Comparison of ENCODE assay signal across 11 mouse cellular contexts in the genomic region with DNA sequence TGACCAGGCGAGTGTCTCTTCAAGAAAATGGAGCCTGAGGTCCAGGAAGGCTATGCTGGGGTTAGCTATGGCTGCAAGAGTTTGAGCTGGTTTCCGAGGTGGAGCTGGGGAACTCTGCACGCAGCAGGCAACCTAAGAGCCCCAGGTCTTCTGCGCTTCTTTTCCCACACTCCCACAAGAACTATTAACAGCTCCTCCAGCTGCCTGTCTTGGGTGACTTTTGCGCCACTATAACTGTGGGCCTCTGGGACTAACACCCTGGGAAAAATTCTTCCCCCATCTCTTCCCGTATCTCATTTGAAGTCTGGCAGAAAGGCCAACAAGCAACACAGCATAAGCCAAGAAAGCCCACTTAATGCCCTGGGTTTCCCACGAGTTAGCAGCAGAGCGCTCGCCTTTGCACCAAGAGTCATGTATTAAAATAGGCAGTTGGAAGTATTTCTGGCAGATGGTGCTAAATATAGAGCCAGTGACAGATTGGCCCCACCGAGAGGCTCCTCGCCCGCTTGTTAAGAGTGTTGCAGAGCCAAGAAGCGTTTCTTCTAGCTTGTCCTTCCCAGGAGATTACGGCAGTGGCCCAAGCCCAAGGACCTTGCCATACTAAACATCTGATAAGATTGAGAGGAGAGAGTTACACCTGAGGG.
DNase-seq lines count a peak whose midpoint lies in the region; ATAC-seq and TF ChIP-seq lines count a peak whose summit lies in the region.
"Had no signal": no experiment of that assay in that cellular context is flagged by ENCODE, and none has a peak within 500 bp of the region (broad histone marks: within the 10 kb centered on the region; RNA-seq: fewer than 3 reads in every experiment).

No protein-coding gene starts in this region.

- H3K4me2 ChIP-seq in limb, embryonic 15.5 days = no peak overlapping the region
- peak overlapping the region; percentile 12 for H3K4me2 ChIP-seq in myocyte (ENCODE audit: low read depth)
- H3K4me2 ChIP-seq in midbrain, embryonic 15.5 days = no peak overlapping the region
- H3K4me2 ChIP-seq: embryonic facial prominence, embryonic 12.5 days; hindbrain, embryonic 14.5 days had no signal

- H3K27me3 ChIP-seq in limb, embryonic 15.5 days = no peaks in the 10 kb centered on the region
- H3K27me3 ChIP-seq in limb, embryonic 10.5 days (ENCODE audit: low read depth, poor library complexity, severe bottlenecking) = no peaks in the 10 kb centered on the region
- no peaks in the 10 kb centered on the region for H3K27me3 ChIP-seq in myocyte (ENCODE audit: control insufficient read depth, insufficient read depth, insufficient read length)
- H3K27me3 ChIP-seq in midbrain, embryonic 15.5 days (replicated peaks) = no peaks in the 10 kb centered on the region
- H3K27me3 ChIP-seq: embryonic facial prominence, embryonic 12.5 days had no signal

- no peaks in the 10 kb centered on the region for H3K9me3 ChIP-seq in limb, embryonic 15.5 days
- no peaks in the 10 kb centered on the region for H3K9me3 ChIP-seq in limb, embryonic 10.5 days (replicated peaks)
- H3K9me3 ChIP-seq in midbrain, embryonic 15.5 days = no peaks in the 10 kb centered on the region
- H3K9me3 ChIP-seq: embryonic facial prominence, embryonic 12.5 days had no signal

- H3K4me3 ChIP-seq in limb, embryonic 15.5 days = no peak overlapping the region
- H3K4me3 ChIP-seq in limb, embryonic 10.5 days = no peak overlapping the region
- H3K4me3 ChIP-seq in myocyte = no peak overlapping the region
- no peak overlapping the region for H3K4me3 ChIP-seq in midbrain, embryonic 15.5 days
- H3K4me3 ChIP-seq: embryonic facial prominence, embryonic 12.5 days had no signal

- peaks cover 7% of the 10 kb centered on the region for H3K4me1 ChIP-seq in limb, embryonic 15.5 days
- H3K4me1 ChIP-seq in limb, embryonic 10.5 days = no peaks in the 10 kb centered on the region
- H3K4me1 ChIP-seq in midbrain, embryonic 15.5 days = no peaks in the 10 kb centered on the region
- H3K4me1 ChIP-seq: embryonic facial prominence, embryonic 12.5 days had no signal

- peak overlapping the region; percentile 27; the same call in 1 of the 2 replicates for H3K27ac ChIP-seq in limb, embryonic 15.5 days
- no peak overlapping the region for H3K27ac ChIP-seq in limb, embryonic 10.5 days
- no peak overlapping the region for H3K27ac ChIP-seq in midbrain, embryonic 15.5 days
- H3K27ac ChIP-seq: embryonic facial prominence, embryonic 12.5 days; hindbrain, embryonic 14.5 days had no signal

- no peak for ATAC-seq in limb, embryonic 15.5 days (ENCODE audit: insufficient number of reproducible peaks, low FRiP score, low TSS enrichment, low read depth)
- no peak for ATAC-seq in midbrain, embryonic 15.5 days (replicated peaks)

- no peak for TF ChIP-seq POLR2A in myocyte (IDR thresholded peaks at IDR 0.05; ENCODE audit: insufficient read length, low read depth)

- WGBS in limb, embryonic 15.5 days = 52% methylated on average over 14 of the region's 14 CpGs
- 90% methylated on average over 14 of the region's 14 CpGs for WGBS in limb, embryonic 10.5 days
- whole genome bisulfite sequencing in midbrain, embryonic 15.5 days = 80% methylated on average over 14 of the region's 14 CpGs

- DNase-seq in limb, embryonic 10.5 days (ENCODE audit: low spot score) = no peak
- peak; percentile 73 to 85 for DNase-seq in cerebellum, postnatal 14 days
- DNase-seq in heart, adult 8-10 months (ENCODE audit: low spot score) = peak; percentile 54
- DNase-seq in ovary, postnatal 36 days (ENCODE audit: low spot score) = no peak
- DNase-seq: adrenal gland, postnatal 36 days; thymus, postnatal 4 days had no signal

- no peaks in the 10 kb centered on the region for H3K79me2 ChIP-seq in myocyte (ENCODE audit: control insufficient read depth, insufficient read depth)

- H3K9ac ChIP-seq in limb, embryonic 15.5 days = no peak overlapping the region
- H3K9ac ChIP-seq in midbrain, embryonic 15.5 days = no peak overlapping the region
- H3K9ac ChIP-seq: embryonic facial prominence, embryonic 12.5 days; hindbrain, embryonic 14.5 days had no signal

- H3ac ChIP-seq in myocyte (ENCODE audit: control insufficient read depth, insufficient read length) = no peak overlapping the region

- H3K36me3 ChIP-seq in limb, embryonic 15.5 days = no peaks in the 10 kb centered on the region
- no peaks in the 10 kb centered on the region for H3K36me3 ChIP-seq in limb, embryonic 10.5 days
- no peaks in the 10 kb centered on the region for H3K36me3 ChIP-seq in myocyte (ENCODE audit: control insufficient read depth, insufficient read depth)
- H3K36me3 ChIP-seq in midbrain, embryonic 15.5 days (replicated peaks) = no peaks in the 10 kb centered on the region
- H3K36me3 ChIP-seq: embryonic facial prominence, embryonic 12.5 days had no signal

TF ChIP-seq in myocyte, 11 proteins besides CTCF, POLR2A, EP300 and RAD21:
- TF ChIP-seq MYOG (IDR thresholded peaks at IDR 0.05; ENCODE audit: control insufficient read depth in 1 of 3, insufficient read depth in 1 of 3, insufficient read length in 2 of 3, low read depth in 2 of 3) (no peak), MYOD1 (IDR thresholded peaks at IDR 0.05; ENCODE audit: control insufficient read depth in 1 of 3, insufficient read length in 2 of 3, low read depth in 2 of 3) (no peak), E2F4 (IDR thresholded peaks at IDR 0.05; ENCODE audit: insufficient read depth) (no peak), MAX (IDR thresholded peaks at IDR 0.05; ENCODE audit: low read depth) (no peak), POLR2AphosphoS2 (IDR thresholded peaks at IDR 0.05; ENCODE audit: insufficient read length, low read depth) (no peak), TCF12 (IDR thresholded peaks at IDR 0.05; ENCODE audit: insufficient read depth, poor library complexity, severe bottlenecking) (no peak), CEBPB (IDR thresholded peaks at IDR 0.05; ENCODE audit: insufficient read depth, poor library complexity, severe bottlenecking) (no peak), TCF3 (IDR thresholded peaks at IDR 0.05; ENCODE audit: insufficient read length, low read depth) (no peak), REST (IDR thresholded peaks at IDR 0.05; ENCODE audit: insufficient read depth, insufficient read length) (no peak), USF1 (IDR thresholded peaks at IDR 0.05; ENCODE audit: low read depth) (no peak), SRF (IDR thresholded peaks at IDR 0.05; ENCODE audit: control insufficient read depth, insufficient read length, low read depth) (no peak)

Comparison
In these comparisons a context has a peak if more than half of its experiments do, and no peak if none do; other contexts are left out.
1. DNase-seq: peak in cerebellum, postnatal 14 days (2 of 2) and heart, adult 8-10 months (single experiment); none in limb, embryonic 10.5 days (single experiment) and ovary, postnatal 36 days (single experiment).